Mouse (Mus musculus) left cerebral cortex, adult 11 months (tissue): ENCODE data around the gene E2f6.

Experiments used
- DNase-seq: peaks from one replicate; pipeline ENCODE4 v3.0.0; 2022; ENCODE audit warnings: low spot score

The E2f6 gene

DNA sequence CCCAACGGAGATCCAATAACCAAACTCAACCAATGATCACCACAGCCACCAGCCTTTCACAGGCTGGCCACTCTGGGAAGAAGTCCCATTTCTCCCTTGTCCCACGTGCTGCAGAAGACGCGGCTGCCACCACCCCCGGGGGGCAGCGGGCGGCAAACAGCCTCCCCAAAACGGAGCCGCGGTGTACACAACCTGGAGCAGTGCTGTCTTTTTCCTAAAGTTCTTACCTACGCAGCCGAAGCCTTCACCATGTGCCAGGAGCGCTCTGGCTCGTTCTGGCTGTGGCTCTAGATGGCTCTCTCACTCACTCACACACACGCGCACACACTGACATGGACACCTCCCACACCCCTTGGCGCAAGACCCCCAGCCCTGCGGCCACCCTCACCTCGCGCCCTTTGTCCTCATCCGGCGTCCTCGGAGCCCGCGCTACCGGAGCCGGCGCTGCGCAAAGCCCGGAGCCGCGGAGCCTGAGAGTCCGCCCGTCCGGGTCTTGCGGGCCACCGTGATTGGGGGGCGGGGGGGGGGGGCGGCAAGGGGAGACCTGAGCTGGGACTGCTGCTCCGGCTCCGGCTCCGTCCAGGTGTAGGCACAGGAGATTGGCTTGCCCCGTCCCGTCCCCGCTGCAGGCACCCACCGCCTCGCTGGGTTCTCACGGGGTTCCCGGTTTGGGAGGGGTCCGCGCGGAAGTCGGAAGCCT lies 10.4 kb upstream of the E2f6 start, which contains the start of gene Greb1:
Gene Greb1 (minus strand): TSS at position 628 of the 700 bp plus-strand sequence.
- no peak for DNase-seq

DNA sequence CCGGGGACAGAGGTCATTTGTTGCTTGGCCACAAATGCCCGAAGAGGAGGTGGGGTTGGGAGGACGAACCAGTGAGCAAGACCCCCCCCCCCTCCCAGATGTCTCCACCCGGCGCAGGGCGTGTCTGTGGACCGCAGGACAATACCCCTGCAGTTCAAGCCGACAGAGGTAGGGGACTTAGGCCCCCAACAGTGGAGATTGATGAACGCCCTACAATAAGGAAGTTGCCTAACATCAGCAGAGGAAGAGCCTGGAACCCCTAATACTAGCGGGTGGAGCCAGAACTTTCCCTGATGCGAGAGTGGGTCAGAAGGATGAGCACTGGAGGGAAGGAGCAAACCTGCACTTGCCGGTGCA lies 9.8 kb upstream of the E2f6 start:
- DNase-seq, result no peak

DNA sequence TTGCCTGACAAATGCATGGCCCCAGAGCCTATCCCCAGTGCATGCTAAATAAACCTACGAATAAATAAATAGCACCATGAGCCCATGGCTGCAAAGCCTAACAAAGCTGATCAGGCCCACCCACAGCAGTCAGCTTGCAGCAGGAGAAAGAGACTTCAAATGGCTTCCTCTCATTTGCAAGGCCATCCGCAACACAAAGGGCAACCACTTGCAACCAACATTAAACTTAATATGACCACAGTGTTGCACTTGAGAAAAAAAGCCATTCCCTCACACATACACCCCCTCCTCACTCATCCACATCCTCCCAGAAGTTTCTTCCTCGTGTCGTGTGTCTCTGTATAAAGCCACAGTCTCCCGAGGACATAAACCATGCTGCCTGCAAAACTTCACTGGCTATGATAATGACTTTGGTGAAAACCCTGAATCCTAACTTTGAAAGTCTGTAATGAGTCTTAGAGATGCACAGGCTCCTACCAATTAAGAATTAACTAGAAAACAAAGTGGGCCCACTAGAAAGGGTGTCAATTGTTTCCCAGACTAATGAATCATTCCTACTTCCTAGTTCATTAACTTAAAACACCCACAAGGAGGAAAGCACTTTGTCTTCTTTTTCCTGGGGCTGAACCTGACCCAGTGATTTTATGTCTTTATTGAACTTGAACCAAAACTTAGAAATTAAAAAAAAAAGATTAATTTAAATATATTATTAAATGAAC lies 7.4 kb upstream of the E2f6 start:
- DNase-seq, result no peak

DNA sequence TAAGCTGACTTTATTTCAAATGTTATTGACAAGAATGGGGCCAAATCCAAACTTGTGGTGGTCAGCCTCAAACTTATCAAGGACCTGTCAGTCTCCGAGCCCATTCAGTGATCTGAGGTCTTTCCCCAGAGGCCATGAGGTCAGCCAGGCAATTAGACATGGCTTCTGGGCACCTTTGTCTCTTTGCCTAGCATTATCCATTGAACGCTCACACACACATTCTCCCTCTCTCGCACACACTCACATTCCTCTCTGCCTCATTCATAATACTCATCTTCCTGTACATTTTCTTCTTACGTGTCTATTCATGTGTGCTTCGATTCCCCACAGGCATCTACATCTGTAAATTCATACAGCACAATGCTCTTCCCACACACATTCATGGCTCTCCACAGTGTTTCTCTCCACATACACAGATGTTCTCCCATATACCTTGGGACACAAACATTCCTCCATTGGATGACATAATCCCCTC lies 6.8 kb upstream of the E2f6 start:
- no peak for DNase-seq

DNA sequence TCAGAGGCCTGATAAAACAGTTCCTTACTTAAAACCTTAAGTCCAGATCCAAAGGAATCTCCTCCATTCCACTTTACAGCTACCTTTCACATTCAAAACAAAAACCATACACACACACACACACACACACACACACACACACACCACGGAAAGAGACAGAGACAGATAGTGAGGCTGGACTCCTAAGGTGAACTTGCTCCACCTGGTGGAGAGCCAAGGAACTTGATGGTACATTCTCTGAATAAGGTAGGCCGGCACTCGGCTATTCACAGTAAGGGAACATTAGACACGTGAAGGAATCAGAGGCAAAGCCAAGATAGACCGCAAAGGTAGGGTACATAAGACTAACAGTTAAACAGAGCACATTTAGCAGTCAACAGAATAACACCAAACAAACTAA lies 5.3 kb upstream of the E2f6 start:
- peak; percentile 64 for DNase-seq

DNA sequence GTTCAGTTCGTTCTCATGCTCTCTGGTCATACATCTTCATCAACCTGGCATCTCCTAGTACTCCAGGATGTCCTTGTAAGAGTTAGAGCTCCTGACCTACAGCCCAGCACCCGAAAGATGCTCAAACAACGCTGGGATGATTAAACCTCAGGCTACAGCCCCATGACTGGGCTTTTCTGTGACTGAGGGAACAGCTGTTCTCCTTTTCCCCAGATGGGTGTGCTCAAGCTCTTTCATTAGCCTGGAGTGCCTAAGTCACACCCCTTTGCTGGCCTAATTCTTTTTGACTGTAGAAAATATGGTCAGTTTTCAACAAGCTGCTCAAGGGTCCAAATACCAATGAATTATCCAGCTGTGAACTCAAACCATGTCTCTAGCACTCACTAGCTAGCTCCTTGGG lies 2.7 kb upstream of the E2f6 start:
- DNase-seq, result no peak

DNA sequence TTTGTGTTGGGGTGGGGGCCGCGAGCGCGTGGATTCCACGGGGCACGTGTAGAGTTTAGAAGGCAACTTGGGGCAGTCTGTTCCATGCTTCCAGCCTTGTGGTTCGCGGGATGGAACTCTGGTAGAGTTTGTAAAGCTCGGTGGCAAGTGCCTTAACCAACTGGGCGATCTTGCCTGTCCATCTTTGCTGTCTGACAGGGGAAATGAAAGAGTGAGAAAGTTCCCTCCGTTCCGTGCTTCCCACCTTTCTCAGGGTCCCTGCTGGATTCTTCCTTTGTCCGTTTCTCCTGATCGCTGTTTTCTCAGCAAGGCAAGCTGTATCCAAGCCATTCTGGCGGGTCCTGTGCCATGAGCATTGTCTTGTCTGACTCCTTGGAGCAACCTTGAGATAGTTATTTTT lies 714 bp downstream of the E2f6 start:
- DNase-seq, result no peak

DNA sequence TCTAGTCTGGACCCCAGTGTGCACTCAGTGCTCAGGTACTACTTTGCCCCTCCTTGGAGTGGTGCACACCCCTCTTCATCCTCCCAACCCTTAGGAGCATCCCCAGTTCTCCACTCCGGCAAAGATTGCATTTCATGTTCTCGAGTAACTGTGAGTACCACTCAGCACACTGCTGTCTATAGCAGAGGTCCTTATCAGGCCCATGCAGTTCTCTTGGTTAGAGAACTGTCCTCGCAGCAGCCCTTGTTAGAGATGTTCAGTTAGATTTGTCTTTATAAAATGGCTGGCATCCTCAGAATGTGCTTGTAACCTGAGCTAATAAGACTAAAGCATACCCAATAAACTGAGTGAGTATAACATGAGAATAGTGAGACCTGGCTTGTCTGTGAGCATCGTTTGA lies 6.4 kb downstream of the E2f6 start:
- no peak for DNase-seq

DNA sequence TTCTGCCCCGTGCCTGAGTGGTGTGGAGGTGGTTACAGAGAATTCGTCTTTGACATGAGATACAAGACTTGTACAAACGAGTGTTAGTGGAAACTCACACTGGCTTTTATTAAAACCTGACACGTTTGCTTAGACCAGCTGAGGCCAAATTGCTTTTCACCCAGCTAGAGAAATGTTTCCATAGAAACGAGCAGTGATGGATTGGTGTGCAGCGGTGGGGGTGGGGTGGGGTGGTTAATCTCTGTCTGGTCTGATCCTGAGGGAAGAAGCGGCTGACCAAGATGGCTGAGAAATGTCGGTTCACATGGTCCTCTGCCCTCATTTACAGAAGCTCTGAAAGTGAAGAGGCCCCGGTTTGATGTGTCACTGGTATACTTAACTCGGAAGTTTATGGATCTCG lies 7.8 kb downstream of the E2f6 start:
- no peak for DNase-seq

DNA sequence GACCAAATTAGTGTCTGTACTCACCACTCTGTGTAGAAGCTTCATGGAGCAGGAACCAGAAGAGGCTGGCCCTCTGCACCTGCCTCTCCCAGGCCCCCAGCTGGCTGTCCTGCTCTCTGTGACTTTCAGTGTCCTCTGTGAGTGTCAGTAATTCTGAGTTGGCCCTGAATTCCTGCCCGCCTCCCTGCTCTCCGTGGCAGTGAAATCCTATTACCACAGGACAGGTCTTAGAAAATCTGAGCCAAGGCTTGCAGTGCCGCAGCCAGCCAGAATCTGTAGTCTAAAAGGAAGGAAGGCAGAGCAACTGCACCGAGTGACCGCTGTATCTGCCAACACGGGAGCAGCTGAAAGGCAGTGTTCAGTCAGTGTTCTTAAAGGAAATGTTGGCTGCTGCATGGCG lies 10.0 kb downstream of the E2f6 start:
- DNase-seq, result no peak

DNA sequence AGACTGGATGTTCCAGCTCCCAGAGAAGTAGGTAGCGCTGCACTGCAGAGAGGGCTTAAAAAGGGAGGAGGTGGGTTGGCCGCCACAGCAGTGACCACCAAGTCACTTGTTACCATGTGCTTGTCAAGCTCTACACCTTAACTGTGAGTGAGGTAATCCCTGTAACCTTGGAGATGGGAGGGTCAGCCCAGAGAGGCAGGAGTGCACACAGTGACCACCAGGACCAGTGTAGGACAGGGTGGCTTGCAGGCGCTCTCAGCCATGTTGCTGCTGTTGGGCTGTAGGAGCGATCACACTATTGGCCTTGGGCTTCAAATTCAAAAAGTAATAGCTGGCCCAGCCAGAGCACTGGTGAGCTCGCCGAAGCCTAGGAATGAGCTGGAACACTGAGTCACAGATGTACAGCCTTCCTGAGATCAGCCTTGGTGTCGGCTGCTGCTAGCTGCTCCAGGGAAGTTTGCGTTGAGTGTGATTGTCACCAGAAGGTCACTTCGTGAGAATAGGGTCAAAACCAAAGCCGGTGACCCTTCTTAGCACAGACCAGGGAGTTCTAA lies 11.5 kb downstream of the E2f6 start:
- no peak for DNase-seq

DNA sequence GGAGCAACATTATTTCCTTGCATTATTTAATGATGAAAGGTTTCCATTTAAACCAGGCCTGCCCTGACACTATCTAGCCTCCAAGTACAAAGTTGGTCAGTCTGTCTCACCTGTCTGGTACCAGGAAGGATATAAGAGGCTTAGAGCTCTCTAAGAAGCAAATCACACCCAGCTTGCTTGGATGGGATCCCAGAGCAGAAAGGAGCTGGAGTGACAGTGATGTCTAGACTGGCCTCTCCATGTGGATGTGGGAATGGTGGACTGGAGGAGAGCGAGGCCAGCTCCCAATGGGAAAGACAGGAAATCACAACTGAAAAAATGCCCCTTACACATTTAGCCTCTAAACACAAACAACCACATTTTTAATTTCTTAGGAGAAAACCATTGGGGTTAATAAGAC lies 12.9 kb downstream of the E2f6 start:
- DNase-seq, result no peak

DNA sequence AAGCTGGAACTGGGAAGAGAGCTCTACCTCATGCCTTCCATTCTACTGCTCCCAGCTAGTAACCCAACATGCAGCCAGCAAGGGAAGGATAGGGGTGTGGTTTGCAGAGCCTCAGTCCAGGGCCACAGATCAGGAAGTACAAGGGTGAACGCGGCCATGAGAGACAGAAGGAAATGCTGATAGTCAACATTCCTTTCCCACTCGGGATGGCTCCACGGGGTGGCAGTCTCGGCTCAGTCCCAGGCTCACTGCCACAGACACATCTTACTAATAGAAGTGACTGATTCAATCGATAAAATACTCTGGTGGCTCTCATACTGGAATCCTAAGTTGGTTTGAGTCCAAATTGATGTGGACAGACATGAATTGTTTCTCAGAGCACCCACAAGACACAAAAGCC lies 17.7 kb downstream of the E2f6 start:
- DNase-seq, result peak; percentile 29

DNA sequence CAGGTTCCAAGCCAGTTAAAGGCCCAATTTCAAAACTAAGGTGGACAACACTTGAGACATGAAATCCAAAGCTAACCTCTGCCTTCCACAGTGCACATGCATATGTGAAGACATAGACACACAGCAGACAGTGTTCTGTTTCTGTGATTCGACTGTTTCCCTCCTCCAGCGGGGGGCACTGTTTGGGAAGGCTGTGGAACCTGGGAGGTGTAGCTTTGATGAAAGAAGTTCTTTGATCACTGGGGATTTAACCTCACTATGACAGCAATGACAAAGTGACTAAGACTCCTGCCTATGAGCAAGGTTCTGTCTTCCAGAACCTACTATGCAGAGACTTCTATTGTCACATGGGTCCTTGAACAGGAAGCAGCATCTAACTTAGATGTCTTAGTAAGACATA lies 19.0 kb downstream of the E2f6 start:
- no peak for DNase-seq

DNA sequence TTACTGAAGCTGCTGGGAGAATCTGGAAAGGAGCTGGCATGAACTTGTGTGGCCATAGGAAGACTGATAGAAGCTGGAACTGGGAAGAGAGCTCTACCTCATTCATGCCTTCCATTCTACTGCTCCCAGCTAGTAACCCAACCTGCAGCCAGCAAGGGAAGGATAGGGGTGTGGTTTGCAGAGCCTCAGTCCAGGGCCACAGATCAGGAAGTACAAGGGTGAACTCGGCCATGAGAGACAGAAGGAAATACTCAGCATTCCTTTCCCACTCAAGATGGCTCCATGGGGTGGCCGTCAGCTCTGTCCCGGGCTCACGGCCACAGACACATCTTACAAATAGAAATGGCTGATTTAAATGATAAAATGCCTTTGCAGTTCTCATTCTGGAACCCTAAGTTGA lies 20.3 kb downstream of the E2f6 start:
- DNase-seq, result no peak

DNA sequence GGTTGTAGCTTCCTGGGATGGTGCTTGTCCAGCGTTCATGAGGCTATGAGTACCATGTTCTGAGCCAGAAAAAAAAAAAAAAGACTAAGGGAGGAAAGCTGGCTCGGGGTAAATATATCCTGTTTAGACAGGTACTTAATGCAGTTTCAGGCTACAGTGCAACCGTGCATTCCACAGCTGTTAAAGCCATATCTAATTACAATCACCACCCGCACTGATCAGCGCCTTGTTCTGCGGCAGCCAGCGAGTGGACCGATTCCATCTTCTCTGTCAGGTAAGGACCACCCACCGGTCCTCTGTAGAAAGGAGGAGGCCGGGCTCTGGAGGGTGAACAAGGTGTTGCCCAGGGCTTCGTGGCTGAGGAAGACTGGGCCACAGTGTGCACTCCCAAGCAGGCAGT lies 23.9 kb downstream of the E2f6 start:
- no peak for DNase-seq

DNA sequence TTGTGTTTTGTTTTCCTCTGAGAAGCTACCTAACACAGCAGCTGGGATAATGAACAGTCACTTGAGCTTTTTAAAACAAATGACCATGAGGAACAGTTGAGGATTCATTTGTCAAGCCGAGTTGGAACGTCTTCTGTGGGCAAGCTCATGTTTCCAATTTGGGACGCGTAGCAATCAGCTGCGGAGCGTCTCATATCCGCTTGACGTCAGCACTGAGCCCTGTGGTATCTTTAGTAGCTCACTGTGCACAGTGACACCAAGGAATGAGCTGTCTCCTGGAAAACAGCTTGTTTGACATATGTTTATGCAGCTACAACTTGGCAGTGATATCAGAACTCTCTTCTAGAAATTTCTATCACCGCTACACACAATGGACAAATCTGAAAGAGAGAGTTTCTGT lies 25.4 kb downstream of the E2f6 start:
- DNase-seq, result peak; percentile 61

DNA sequence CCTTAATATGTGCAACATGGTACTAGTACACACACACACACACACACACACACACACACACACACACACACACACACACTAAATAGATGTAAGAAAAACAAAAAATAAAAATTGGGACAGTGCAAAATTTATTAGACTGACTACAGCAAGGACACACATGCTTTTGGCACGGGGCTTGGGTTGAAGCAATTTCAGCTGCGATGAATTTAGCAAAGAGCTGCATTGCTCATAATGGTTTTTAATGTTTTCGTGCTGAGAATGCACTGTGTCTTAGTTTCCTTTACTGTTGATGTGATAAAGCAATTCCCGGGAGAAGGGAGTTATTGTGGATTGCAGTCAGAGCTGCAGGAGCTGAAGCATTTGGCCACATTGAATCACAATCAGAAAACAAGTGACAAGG lies 27.0 kb downstream of the E2f6 start:
- DNase-seq, result no peak

DNA sequence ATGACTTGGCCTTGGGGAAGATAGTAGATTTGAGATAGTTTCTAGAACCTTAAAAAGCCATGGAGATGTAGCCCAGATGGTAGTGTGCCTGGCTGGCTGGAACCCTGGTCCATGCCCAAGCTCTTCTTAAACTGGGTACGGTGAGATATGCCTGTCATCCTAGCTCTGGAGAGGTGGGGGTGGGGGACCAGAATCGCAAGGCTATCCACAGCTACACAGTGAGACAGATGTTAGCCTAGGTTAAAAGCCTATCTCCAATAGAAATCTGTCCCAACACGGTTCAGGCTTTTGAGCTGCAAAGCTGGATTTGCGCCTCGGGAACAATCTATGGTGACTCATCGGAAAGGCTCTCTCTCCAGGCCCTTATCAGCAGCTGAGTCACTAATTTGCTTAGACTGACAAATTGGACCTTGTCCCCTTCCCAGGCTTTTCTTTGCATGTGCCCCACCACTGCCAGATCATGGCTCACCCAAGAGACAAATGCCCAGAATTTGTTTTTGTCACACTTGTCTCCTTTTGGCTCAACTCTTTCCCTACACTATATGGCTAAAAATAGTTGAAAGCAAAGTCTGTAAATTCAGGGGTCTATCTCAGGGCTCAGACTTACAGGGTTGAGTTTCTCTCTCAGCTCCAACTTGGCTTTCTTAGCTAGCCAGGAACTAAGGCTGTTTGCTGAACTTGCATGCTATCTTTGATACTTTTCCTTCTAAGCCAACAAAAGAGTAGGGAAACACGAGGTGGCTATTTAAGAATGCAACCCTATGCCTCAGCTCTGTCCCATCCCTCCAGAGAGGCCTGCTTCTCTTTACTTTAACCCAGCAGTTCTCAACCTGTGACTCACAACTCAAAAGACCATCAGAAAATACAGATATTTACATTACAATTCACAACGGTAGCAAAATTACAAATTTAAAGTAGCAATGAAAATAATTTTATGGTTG lies 30.3 kb downstream of the E2f6 start:
- no peak for DNase-seq

DNA sequence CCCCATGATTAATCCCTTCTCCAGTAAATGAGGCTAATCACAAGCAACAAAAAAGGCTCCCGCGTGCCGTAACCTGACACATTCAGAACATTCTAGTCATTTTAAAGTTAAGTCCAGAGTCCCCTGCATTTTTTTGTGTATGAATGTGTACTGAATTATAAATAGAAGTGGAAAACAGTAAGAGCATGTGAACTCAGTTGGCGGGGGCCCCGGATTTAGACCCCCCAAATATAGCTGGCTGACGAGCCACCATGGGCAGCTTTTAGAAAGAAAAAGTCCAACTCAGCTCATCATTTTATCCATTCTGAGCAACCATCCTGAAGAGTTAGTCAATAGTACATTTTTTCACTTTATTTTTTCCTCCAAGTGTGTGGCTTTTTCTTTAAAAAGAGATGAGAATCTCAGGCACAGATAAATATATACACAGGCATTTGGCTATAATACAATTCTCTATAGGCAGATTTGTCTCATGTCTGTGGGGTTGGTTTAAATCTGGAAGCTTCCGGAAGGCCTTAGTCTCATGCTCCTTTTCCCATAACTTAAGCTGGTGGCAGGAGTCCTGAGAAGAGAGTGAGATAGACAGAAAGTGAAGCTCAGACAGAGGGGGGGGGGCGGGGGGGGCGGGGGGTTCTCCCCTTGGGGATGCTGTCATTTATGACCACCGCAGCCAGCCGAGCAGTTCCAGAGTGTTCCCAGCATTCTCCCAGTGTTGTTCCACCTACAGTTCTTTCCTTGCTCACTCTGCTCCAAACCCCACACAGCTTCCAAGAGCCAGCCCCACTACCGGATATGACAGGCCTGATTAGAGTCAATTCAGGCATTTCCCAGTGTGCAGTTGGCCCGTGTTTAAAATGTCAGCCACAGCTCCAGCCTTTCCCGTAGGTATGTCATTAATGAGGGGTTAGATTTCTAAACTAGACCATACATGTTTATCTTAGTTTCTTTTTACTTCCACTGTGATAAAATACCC lies 34.1 kb downstream of the E2f6 start:
- no peak for DNase-seq

DNA sequence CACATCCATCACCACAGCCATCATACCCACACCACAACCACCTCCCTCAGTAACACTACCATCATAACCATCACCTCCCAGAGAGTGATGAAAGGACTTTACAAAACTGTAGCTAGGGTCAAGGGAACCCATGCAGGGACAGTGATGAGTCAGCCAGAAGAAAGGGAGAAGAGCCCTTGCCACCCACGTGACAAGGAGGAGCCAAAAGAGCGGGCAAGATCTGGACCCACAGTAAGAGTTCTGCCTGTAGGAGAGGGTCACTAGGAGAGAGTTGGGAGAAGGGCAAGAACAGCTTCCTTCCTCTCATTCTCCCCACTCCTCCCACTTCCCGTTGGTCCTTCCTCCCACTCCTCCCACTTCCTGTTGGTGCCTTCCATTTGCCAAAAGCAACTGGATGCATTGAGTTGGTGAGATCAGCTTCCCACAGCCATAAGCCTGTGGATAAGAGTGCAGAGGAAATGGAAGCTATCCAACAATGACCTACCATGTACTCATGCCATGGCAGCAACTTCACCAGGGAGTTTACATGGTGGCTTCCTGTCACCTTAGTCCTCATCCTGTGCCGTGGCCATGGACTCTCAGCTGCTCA lies 36.5 kb downstream of the E2f6 start:
- no peak for DNase-seq
